In genomic region chr5:125683491-125683890, GRCm38 (mm10) we compare ENCODE assay signal across 27 mouse cellular contexts.
DNase-seq lines count a peak whose midpoint lies in the region; ATAC-seq lines count a peak whose summit lies in the region.
"Had no signal": no experiment of that assay in that cellular context is flagged by ENCODE, and none has a peak within 500 bp of the region (broad histone marks: within the 10 kb centered on the region; RNA-seq: fewer than 3 reads in every experiment).

No protein-coding gene starts in this region.

- DNase-seq in cerebellum, postnatal 10 days = peak; percentile 18 to 49
- no peak for DNase-seq in cerebellum, postnatal 25 days
- DNase-seq in frontal cortex, postnatal 25 days (ENCODE audit: low spot score in 2 of 2) = no peak
- DNase-seq in midbrain, embryonic 11.5 days (ENCODE audit: low spot score, missing footprints) = peak; percentile 26
- no peak for DNase-seq in midbrain, embryonic 14.5 days
- DNase-seq in heart, embryonic 10.5 days (ENCODE audit: low spot score) = no peak
- DNase-seq: adrenal gland, adult 8-10 months; adrenal gland, postnatal 25 days; cerebellum, adult 11 months; cerebellum, adult 2 months; cerebellum, adult 9-11 months; embryo, embryonic 11 days; forebrain, postnatal 0 days; gastrocnemius, postnatal 10 days; gastrocnemius, postnatal 36 days; heart, adult 2 months had no signal

- no peak overlapping the region for H3K4me2 ChIP-seq in midbrain, embryonic 11.5 days
- no peak overlapping the region for H3K4me2 ChIP-seq in midbrain, embryonic 14.5 days (ENCODE audit: low read length)
- H3K4me2 ChIP-seq: embryonic facial prominence, embryonic 13.5 days; forebrain, embryonic 12.5 days; heart, embryonic 11.5 days; hindbrain, embryonic 13.5 days; intestine, embryonic 15.5 days had no signal

- H3K4me3 ChIP-seq in midbrain, embryonic 11.5 days (ENCODE audit: low read depth, low read length) = no peak overlapping the region
- H3K4me3 ChIP-seq in midbrain, embryonic 14.5 days (replicated peaks; ENCODE audit: low read depth, low read length) = no peak overlapping the region
- H3K4me3 ChIP-seq in heart, embryonic 10.5 days = no peak overlapping the region
- H3K4me3 ChIP-seq: embryonic facial prominence, embryonic 10.5 days; embryonic facial prominence, embryonic 13.5 days; erythroblast, embryonic 14.5 days; forebrain, embryonic 12.5 days; heart, adult 2 months; hindbrain, embryonic 10.5 days; hindbrain, embryonic 13.5 days; intestine, embryonic 15.5 days had no signal

- no peaks in the 10 kb centered on the region for H3K4me1 ChIP-seq in midbrain, embryonic 11.5 days (ENCODE audit: control insufficient read depth, insufficient read depth, low read length)
- no peaks in the 10 kb centered on the region for H3K4me1 ChIP-seq in midbrain, embryonic 14.5 days (ENCODE audit: control insufficient read depth, insufficient read depth, low read length)
- no peaks in the 10 kb centered on the region for H3K4me1 ChIP-seq in heart, embryonic 10.5 days
- H3K4me1 ChIP-seq: embryonic facial prominence, embryonic 10.5 days; embryonic facial prominence, embryonic 13.5 days; hindbrain, embryonic 10.5 days; intestine, embryonic 15.5 days had no signal

- H3K9me3 ChIP-seq in midbrain, embryonic 11.5 days (ENCODE audit: control insufficient read depth, low read length) = no peaks in the 10 kb centered on the region
- H3K9me3 ChIP-seq in midbrain, embryonic 14.5 days (ENCODE audit: control insufficient read depth, low read length) = no peaks in the 10 kb centered on the region
- no peaks in the 10 kb centered on the region for H3K9me3 ChIP-seq in heart, embryonic 10.5 days
- H3K9me3 ChIP-seq: embryonic facial prominence, embryonic 10.5 days; embryonic facial prominence, embryonic 13.5 days; forebrain, embryonic 12.5 days; hindbrain, embryonic 10.5 days; hindbrain, embryonic 13.5 days; intestine, embryonic 15.5 days had no signal

- peak; percentile 66 for ATAC-seq in frontal cortex, adult (ENCODE audit: low TSS enrichment)
- no peak for ATAC-seq in midbrain, embryonic 11.5 days (ENCODE audit: low FRiP score)
- ATAC-seq in midbrain, embryonic 14.5 days (ENCODE audit: low FRiP score, low TSS enrichment) = no peak
- ATAC-seq: activated CD4-positive, CD25-positive, alpha-beta regulatory T cell, adult 4 months; forebrain, postnatal 0 days; hindbrain, embryonic 16.5 days; intestine, embryonic 15.5 days had no signal

- H3K27ac ChIP-seq in midbrain, embryonic 11.5 days (ENCODE audit: low read depth, low read length) = no peak overlapping the region
- H3K27ac ChIP-seq in midbrain, embryonic 14.5 days (replicated peaks; ENCODE audit: low read depth, low read length) = no peak overlapping the region
- no peak overlapping the region for H3K27ac ChIP-seq in heart, embryonic 10.5 days
- H3K27ac ChIP-seq: embryonic facial prominence, embryonic 10.5 days; embryonic facial prominence, embryonic 13.5 days; forebrain, embryonic 12.5 days; heart, adult 2 months; hindbrain, embryonic 10.5 days; hindbrain, embryonic 13.5 days; intestine, embryonic 15.5 days had no signal

- H3K9ac ChIP-seq in midbrain, embryonic 11.5 days (ENCODE audit: low read length) = no peak overlapping the region
- H3K9ac ChIP-seq in midbrain, embryonic 14.5 days (replicated peaks; ENCODE audit: low read length) = no peak overlapping the region
- H3K9ac ChIP-seq: embryonic facial prominence, embryonic 13.5 days; forebrain, embryonic 12.5 days; forebrain, postnatal 0 days; hindbrain, embryonic 13.5 days; intestine, embryonic 15.5 days had no signal

- 82% methylated on average over 6 of the region's 6 CpGs for WGBS in midbrain, embryonic 11.5 days
- WGBS in midbrain, embryonic 14.5 days = 82% methylated on average over 6 of the region's 6 CpGs
- WGBS in heart, embryonic 10.5 days = 65% methylated on average over 6 of the region's 6 CpGs

- no peaks in the 10 kb centered on the region for H3K27me3 ChIP-seq in midbrain, embryonic 11.5 days (ENCODE audit: control insufficient read depth, insufficient read depth, low read length)
- H3K27me3 ChIP-seq in midbrain, embryonic 14.5 days (ENCODE audit: control insufficient read depth, insufficient read depth, low read length) = no peaks in the 10 kb centered on the region
- no peaks in the 10 kb centered on the region for H3K27me3 ChIP-seq in heart, embryonic 10.5 days (ENCODE audit: insufficient read depth, poor library complexity, severe bottlenecking)
- H3K27me3 ChIP-seq: embryonic facial prominence, embryonic 13.5 days; forebrain, embryonic 12.5 days; hindbrain, embryonic 13.5 days; intestine, embryonic 15.5 days had no signal

- no peaks in the 10 kb centered on the region for H3K36me3 ChIP-seq in midbrain, embryonic 11.5 days (ENCODE audit: control insufficient read depth, insufficient read depth, low read length)
- H3K36me3 ChIP-seq in midbrain, embryonic 14.5 days (ENCODE audit: control insufficient read depth, insufficient read depth, low read length) = no peaks in the 10 kb centered on the region
- H3K36me3 ChIP-seq in heart, embryonic 10.5 days = no peaks in the 10 kb centered on the region
- H3K36me3 ChIP-seq: embryonic facial prominence, embryonic 10.5 days; embryonic facial prominence, embryonic 13.5 days; forebrain, embryonic 12.5 days; hindbrain, embryonic 10.5 days; hindbrain, embryonic 13.5 days; intestine, embryonic 15.5 days had no signal

Comparison
In these comparisons a context has a peak if more than half of its experiments do, and no peak if none do; other contexts are left out.
1. DNase-seq: peak in cerebellum, postnatal 10 days (2 of 2) and midbrain, embryonic 11.5 days (single experiment); none in cerebellum, postnatal 25 days (0 of 2), frontal cortex, postnatal 25 days (0 of 2), midbrain, embryonic 14.5 days (single experiment) and heart, embryonic 10.5 days (single experiment).